Mouse (Mus musculus): ENCODE results near the gene Dyx1c1. TPM values are rescaled to one million over a fixed set of nuclear protein-coding genes. Genes with fewer than 3 reads are reported as not detected.

The Dyx1c1 gene
- polyA plus RNA-seq, 1 experiment from 2014 or later: 0.51 TPM

GRCm38 (mm10) chr9:72961959-72962358 lies 3.4 kb downstream of the Dyx1c1 start:
- Histone ChIP-seq H3K4me1 (replicated peaks; ENCODE audit: control insufficient read depth, insufficient read depth) (no peaks in the 10 kb centered on the region), H3K27ac (replicated peaks) (no peak overlapping the region), H3K4me3 (ENCODE audit: low read depth, low read length) (no peak overlapping the region), H3K9ac (ENCODE audit: low read length) (no peak overlapping the region), H3K4me2 (replicated peaks; ENCODE audit: low read depth) (no peak overlapping the region), H3K36me3 (ENCODE audit: control insufficient read depth, insufficient read depth, low read length) (no peaks in the 10 kb centered on the region), H3K27me3 (ENCODE audit: control insufficient read depth, insufficient read depth, low read length) (no peaks in the 10 kb centered on the region), H3K9me3 (ENCODE audit: control insufficient read depth, low read length) (no peaks in the 10 kb centered on the region)
- WGBS: 74% methylated on average over 15 of the region's 15 CpGs
- TF ChIP-seq CTCF (IDR thresholded peaks at IDR 0.05; ENCODE audit: low read depth) (no peak), EP300 (optimal IDR thresholded peaks at IDR 0.05) (no peak)
- DNase-seq (ENCODE audit: low spot score) (no peak), ATAC-seq (ENCODE audit: low FRiP score, low TSS enrichment) (no peak)

GRCm38 (mm10) chr9:72968349-72969061 lies 9.9 kb downstream of the Dyx1c1 start:
- TF ChIP-seq EP300 (optimal IDR thresholded peaks at IDR 0.05) (no peak), CTCF (IDR thresholded peaks at IDR 0.05; ENCODE audit: low read depth) (peak; percentile 83)
- WGBS: 24% methylated on average over 11 of the region's 11 CpGs
- Histone ChIP-seq H3K4me1 (replicated peaks; ENCODE audit: control insufficient read depth, insufficient read depth) (no peaks in the 10 kb centered on the region), H3K9me3 (ENCODE audit: control insufficient read depth, low read length) (no peaks in the 10 kb centered on the region), H3K4me3 (ENCODE audit: low read depth, low read length) (no peak overlapping the region), H3K27ac (replicated peaks) (no peak overlapping the region), H3K4me2 (replicated peaks; ENCODE audit: low read depth) (no peak overlapping the region), H3K27me3 (ENCODE audit: control insufficient read depth, insufficient read depth, low read length) (no peaks in the 10 kb centered on the region), H3K9ac (ENCODE audit: low read length) (no peak overlapping the region), H3K36me3 (ENCODE audit: control insufficient read depth, insufficient read depth, low read length) (no peaks in the 10 kb centered on the region)
- DNase-seq (ENCODE audit: low spot score) (peak; percentile 49), ATAC-seq (ENCODE audit: low FRiP score, low TSS enrichment) (peak; percentile 72)

- H3K36me3 ChIP-seq (ENCODE audit: control insufficient read depth, insufficient read depth, low read length): no peaks in the 10 kb centered on the region
- WGBS: 70% methylated on average over 7 of the region's 7 CpGs
- TF ChIP-seq EP300 (optimal IDR thresholded peaks at IDR 0.05) (no peak), CTCF (IDR thresholded peaks at IDR 0.05; ENCODE audit: low read depth) (peak; percentile 24)
Observed at GRCm38 (mm10) chr9:72969874-72970273, 11.3 kb downstream of the Dyx1c1 start.

GRCm38 (mm10) chr9:72972435-72972834 lies 13.8 kb downstream of the Dyx1c1 start:
- Histone ChIP-seq H3K4me3 (ENCODE audit: low read depth, low read length) (no peak overlapping the region), H3K36me3 (ENCODE audit: control insufficient read depth, insufficient read depth, low read length) (no peaks in the 10 kb centered on the region), H3K4me1 (replicated peaks; ENCODE audit: control insufficient read depth, insufficient read depth) (no peaks in the 10 kb centered on the region), H3K27me3 (ENCODE audit: control insufficient read depth, insufficient read depth, low read length) (no peaks in the 10 kb centered on the region), H3K9ac (ENCODE audit: low read length) (no peak overlapping the region), H3K4me2 (replicated peaks; ENCODE audit: low read depth) (no peak overlapping the region), H3K27ac (replicated peaks) (no peak overlapping the region), H3K9me3 (ENCODE audit: control insufficient read depth, low read length) (no peaks in the 10 kb centered on the region)
- no peak for DNase-seq (ENCODE audit: low spot score)
- no peak for ATAC-seq (ENCODE audit: low FRiP score, low TSS enrichment)
- 84% methylated on average over 5 of the region's 5 CpGs for WGBS
- TF ChIP-seq EP300 (optimal IDR thresholded peaks at IDR 0.05) (no peak), CTCF (IDR thresholded peaks at IDR 0.05; ENCODE audit: low read depth) (no peak)

More at GRCm38 (mm10) chr9:72969874-72970273, 11.3 kb downstream of the Dyx1c1 start:
- H3K27me3 ChIP-seq (ENCODE audit: control insufficient read depth, insufficient read depth, low read length): no peaks in the 10 kb centered on the region
- no peaks in the 10 kb centered on the region for H3K4me1 ChIP-seq (replicated peaks; ENCODE audit: control insufficient read depth, insufficient read depth)
- H3K27ac ChIP-seq (replicated peaks): no peak overlapping the region
- no peak overlapping the region for H3K4me3 ChIP-seq (ENCODE audit: low read depth, low read length)
- no peaks in the 10 kb centered on the region for H3K9me3 ChIP-seq (ENCODE audit: control insufficient read depth, low read length)
- H3K4me2 ChIP-seq (replicated peaks; ENCODE audit: low read depth): no peak overlapping the region
- no peak for DNase-seq (ENCODE audit: low spot score)
- ATAC-seq (ENCODE audit: low FRiP score, low TSS enrichment): 0 out of 2 replicates have a peak, but pooled peaks have one; percentile 22
- H3K9ac ChIP-seq (ENCODE audit: low read length): no peak overlapping the region

- Histone ChIP-seq H3K27me3 (ENCODE audit: control insufficient read depth, insufficient read depth, low read length) (no peaks in the 10 kb centered on the region), H3K27ac (replicated peaks) (no peak overlapping the region), H3K9ac (ENCODE audit: low read length) (no peak overlapping the region), H3K4me3 (ENCODE audit: low read depth, low read length) (no peak overlapping the region), H3K9me3 (ENCODE audit: control insufficient read depth, low read length) (no peaks in the 10 kb centered on the region), H3K36me3 (ENCODE audit: control insufficient read depth, insufficient read depth, low read length) (no peaks in the 10 kb centered on the region), H3K4me2 (replicated peaks; ENCODE audit: low read depth) (no peak overlapping the region), H3K4me1 (replicated peaks; ENCODE audit: control insufficient read depth, insufficient read depth) (no peaks in the 10 kb centered on the region)
- ATAC-seq (ENCODE audit: low FRiP score, low TSS enrichment) (no peak), DNase-seq (ENCODE audit: low spot score) (no peak)
- TF ChIP-seq EP300 (optimal IDR thresholded peaks at IDR 0.05) (no peak), CTCF (IDR thresholded peaks at IDR 0.05; ENCODE audit: low read depth) (no peak)
Observed at GRCm38 (mm10) chr9:72972984-72973383, 14.4 kb downstream of the Dyx1c1 start.

GRCm38 (mm10) chr9:72974734-72975133 lies 16.1 kb downstream of the Dyx1c1 start:
- Histone ChIP-seq H3K36me3 (ENCODE audit: control insufficient read depth, insufficient read depth, low read length) (no peaks in the 10 kb centered on the region), H3K9me3 (ENCODE audit: control insufficient read depth, low read length) (no peaks in the 10 kb centered on the region), H3K4me2 (replicated peaks; ENCODE audit: low read depth) (no peak overlapping the region), H3K4me1 (replicated peaks; ENCODE audit: control insufficient read depth, insufficient read depth) (no peaks in the 10 kb centered on the region), H3K9ac (ENCODE audit: low read length) (no peak overlapping the region), H3K27me3 (ENCODE audit: control insufficient read depth, insufficient read depth, low read length) (no peaks in the 10 kb centered on the region), H3K4me3 (ENCODE audit: low read depth, low read length) (no peak overlapping the region), H3K27ac (replicated peaks) (no peak overlapping the region)
- 85% methylated on average over 5 of the region's 5 CpGs for WGBS
- DNase-seq (ENCODE audit: low spot score) (no peak), ATAC-seq (ENCODE audit: low FRiP score, low TSS enrichment) (no peak)
- no peak for TF ChIP-seq EP300 (optimal IDR thresholded peaks at IDR 0.05)
- TF ChIP-seq CTCF (IDR thresholded peaks at IDR 0.05; ENCODE audit: low read depth): no peak
